Mouse (Mus musculus): ENCODE results near the gene Ncoa1. TPM values are rescaled to one million over a fixed set of nuclear protein-coding genes. Genes with fewer than 3 reads are reported as not detected.

The Ncoa1 gene
- polyA plus RNA-seq, 1 experiment, result 21.9 TPM

DNA sequence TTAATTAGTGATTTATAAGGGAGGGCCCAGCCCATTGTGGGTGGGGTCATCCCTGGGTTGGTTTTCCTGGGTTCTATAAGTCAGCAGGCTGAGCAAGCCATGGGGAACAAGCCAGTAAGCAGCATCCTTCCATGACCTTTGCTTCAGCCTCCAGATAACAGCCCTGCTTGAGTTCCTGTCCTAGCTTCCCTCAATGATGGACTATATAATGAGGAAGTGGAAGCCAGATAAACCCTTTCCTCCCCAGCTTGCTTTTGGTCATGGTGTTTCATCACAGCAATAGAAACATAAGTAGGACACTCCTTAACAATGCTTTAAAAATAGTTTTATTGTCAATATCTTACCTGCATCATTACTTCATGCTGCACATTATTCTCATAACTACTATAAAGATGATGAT is 163.2 kb downstream of the Ncoa1 start:
- H3K36me3 ChIP-seq (ENCODE audit: control insufficient read depth, insufficient read depth, low read length, poor library complexity, severe bottlenecking), result no peaks in the 10 kb centered on the region
- H3K27ac ChIP-seq (ENCODE audit: insufficient read depth, low read length), result no peak overlapping the region
- no peaks in the 10 kb centered on the region for H3K9me3 ChIP-seq (replicated peaks; ENCODE audit: control insufficient read depth, insufficient read depth, low read length, poor library complexity, severe bottlenecking)
- H3K27me3 ChIP-seq (ENCODE audit: control insufficient read depth, insufficient read depth, low read length, poor library complexity, severe bottlenecking), result no peaks in the 10 kb centered on the region
- H3K9ac ChIP-seq (ENCODE audit: low read depth, poor library complexity, severe bottlenecking), result no peak overlapping the region
- no peak for TF ChIP-seq CTCF (IDR thresholded peaks at IDR 0.05; ENCODE audit: low read depth, low read length)
- TF ChIP-seq POLR2A (IDR thresholded peaks at IDR 0.05; ENCODE audit: insufficient read depth, low read length), result no peak
- no peak for TF ChIP-seq EP300 (IDR thresholded peaks at IDR 0.05; ENCODE audit: insufficient read depth, low read depth, low read length)
- no peak overlapping the region for H3K4me3 ChIP-seq (ENCODE audit: low read depth, low read length)
- no peaks in the 10 kb centered on the region for H3K4me1 ChIP-seq (ENCODE audit: control insufficient read depth, insufficient read depth, low read length)

DNA sequence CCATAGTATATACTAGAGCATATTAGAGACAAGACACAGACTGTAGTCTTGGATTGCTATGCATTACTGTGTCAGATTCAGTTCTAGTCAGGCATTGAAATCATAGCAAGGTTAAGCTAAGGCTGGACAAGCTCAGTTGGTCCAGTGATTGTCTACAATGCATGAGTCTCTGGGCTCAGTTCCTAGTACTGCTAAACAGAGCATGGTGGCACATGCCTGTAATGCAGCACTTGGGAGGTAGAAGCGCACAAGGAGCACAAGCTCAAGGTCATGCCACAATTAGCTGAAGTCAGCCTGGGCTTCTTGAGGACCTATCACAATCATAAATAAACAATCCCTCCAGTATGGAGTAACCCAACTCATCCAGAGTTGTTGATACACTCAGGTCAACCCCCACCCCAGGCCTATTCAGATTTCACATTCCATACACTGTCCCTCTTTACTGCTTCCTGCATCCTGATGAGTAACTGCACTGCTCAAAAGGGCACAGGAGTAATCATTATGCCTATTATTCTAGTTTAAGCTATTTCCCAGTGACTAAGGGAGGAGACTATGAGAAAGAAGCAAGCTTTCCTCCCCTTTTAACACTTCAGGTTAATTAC is 170.2 kb downstream of the Ncoa1 start:
- Histone ChIP-seq H3K9me3 (replicated peaks; ENCODE audit: control insufficient read depth, insufficient read depth, low read length, poor library complexity, severe bottlenecking) (no peaks in the 10 kb centered on the region), H3K9ac (ENCODE audit: low read depth, poor library complexity, severe bottlenecking) (no peak overlapping the region), H3K27me3 (ENCODE audit: control insufficient read depth, insufficient read depth, low read length, poor library complexity, severe bottlenecking) (no peaks in the 10 kb centered on the region), H3K4me1 (ENCODE audit: control insufficient read depth, insufficient read depth, low read length) (no peaks in the 10 kb centered on the region), H3K27ac (ENCODE audit: insufficient read depth, low read length) (no peak overlapping the region), H3K36me3 (ENCODE audit: control insufficient read depth, insufficient read depth, low read length, poor library complexity, severe bottlenecking) (no peaks in the 10 kb centered on the region), H3K4me3 (ENCODE audit: low read depth, low read length) (no peak overlapping the region)
- TF ChIP-seq POLR2A (IDR thresholded peaks at IDR 0.05; ENCODE audit: insufficient read depth, low read length), result no peak
- no peak for TF ChIP-seq CTCF (IDR thresholded peaks at IDR 0.05; ENCODE audit: low read depth, low read length)
- no peak for TF ChIP-seq EP300 (IDR thresholded peaks at IDR 0.05; ENCODE audit: insufficient read depth, low read depth, low read length)

DNA sequence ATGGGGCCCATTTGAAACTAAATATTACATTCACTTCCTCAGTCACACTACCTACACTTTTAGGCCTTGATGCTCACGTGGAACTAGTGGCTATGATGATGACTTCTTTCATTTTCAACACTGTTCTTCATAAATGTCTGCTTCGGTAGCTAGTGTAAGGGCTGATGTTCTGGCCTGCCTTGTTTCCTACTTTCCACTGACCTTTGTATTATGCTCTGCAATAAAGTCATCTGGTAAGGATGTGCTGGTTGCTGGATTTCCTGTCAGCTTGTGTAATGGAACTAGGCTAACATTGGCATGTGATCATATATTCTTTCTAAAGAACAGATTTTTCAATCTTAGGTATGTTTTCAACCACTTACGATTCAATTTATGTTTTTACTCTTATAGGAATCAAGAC is 177.7 kb downstream of the Ncoa1 start:
- no peak overlapping the region for H3K27ac ChIP-seq (ENCODE audit: insufficient read depth, low read length)
- no peak for TF ChIP-seq POLR2A (IDR thresholded peaks at IDR 0.05; ENCODE audit: insufficient read depth, low read length)
- TF ChIP-seq CTCF (IDR thresholded peaks at IDR 0.05; ENCODE audit: low read depth, low read length), result no peak
- TF ChIP-seq EP300 (IDR thresholded peaks at IDR 0.05; ENCODE audit: insufficient read depth, low read depth, low read length), result no peak

DNA sequence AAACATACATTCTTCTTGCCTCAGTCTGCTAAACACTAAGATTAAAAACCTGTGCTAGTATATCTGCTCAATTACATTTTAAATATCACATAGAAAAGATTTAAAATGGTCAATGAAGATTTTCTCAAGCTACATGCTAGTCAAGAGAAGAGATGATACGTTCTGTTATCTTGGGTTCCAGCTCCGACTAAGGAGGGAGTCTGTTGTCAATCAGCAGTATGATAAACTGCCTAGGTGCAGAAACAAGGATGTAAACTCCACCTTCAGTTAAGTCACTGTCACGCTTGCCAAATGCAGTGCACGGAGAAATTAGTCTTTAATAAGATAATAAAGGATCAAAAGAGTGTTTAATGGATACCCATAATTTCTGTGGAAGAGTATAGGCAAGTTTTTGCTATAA is 178.4 kb downstream of the Ncoa1 start:
- H3K27ac ChIP-seq (ENCODE audit: insufficient read depth, low read length), result no peak overlapping the region
- TF ChIP-seq POLR2A (IDR thresholded peaks at IDR 0.05; ENCODE audit: insufficient read depth, low read length) (no peak), CTCF (IDR thresholded peaks at IDR 0.05; ENCODE audit: low read depth, low read length) (no peak), EP300 (IDR thresholded peaks at IDR 0.05; ENCODE audit: insufficient read depth, low read depth, low read length) (no peak)
- H3K9me3 ChIP-seq (replicated peaks; ENCODE audit: control insufficient read depth, insufficient read depth, low read length, poor library complexity, severe bottlenecking), result no peaks in the 10 kb centered on the region
- H3K27me3 ChIP-seq (ENCODE audit: control insufficient read depth, insufficient read depth, low read length, poor library complexity, severe bottlenecking), result no peaks in the 10 kb centered on the region
- no peak overlapping the region for H3K4me3 ChIP-seq (ENCODE audit: low read depth, low read length)
- no peaks in the 10 kb centered on the region for H3K36me3 ChIP-seq (ENCODE audit: control insufficient read depth, insufficient read depth, low read length, poor library complexity, severe bottlenecking)
- no peak overlapping the region for H3K9ac ChIP-seq (ENCODE audit: low read depth, poor library complexity, severe bottlenecking)
- peaks cover 2% of the 10 kb centered on the region for H3K4me1 ChIP-seq (ENCODE audit: control insufficient read depth, insufficient read depth, low read length)

More for the DNA sequence above, 177.7 kb downstream of the Ncoa1 start:
- Histone ChIP-seq H3K36me3 (ENCODE audit: control insufficient read depth, insufficient read depth, low read length, poor library complexity, severe bottlenecking) (no peaks in the 10 kb centered on the region), H3K9me3 (replicated peaks; ENCODE audit: control insufficient read depth, insufficient read depth, low read length, poor library complexity, severe bottlenecking) (no peaks in the 10 kb centered on the region), H3K27me3 (ENCODE audit: control insufficient read depth, insufficient read depth, low read length, poor library complexity, severe bottlenecking) (no peaks in the 10 kb centered on the region), H3K9ac (ENCODE audit: low read depth, poor library complexity, severe bottlenecking) (no peak overlapping the region), H3K4me3 (ENCODE audit: low read depth, low read length) (no peak overlapping the region), H3K4me1 (ENCODE audit: control insufficient read depth, insufficient read depth, low read length) (peaks cover 2% of the 10 kb centered on the region)

DNA sequence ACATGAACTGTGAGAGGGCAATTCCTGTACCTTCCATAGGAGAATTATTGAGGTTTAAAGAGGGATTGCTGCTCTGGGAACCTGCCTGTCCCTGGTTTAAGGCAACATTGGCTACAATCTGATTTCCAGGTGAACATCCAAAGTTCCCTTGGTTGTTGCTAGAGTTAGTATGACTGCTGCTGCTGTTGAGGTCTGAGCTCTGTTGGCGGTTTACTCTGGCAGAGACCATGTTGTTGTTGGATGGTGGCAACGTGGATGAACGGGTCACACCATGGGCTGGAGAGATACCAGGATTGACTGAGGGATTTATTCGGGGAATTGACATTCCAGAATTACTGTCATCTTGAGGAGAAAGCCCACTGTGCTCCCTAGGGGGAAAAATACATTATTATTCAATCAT is 181.1 kb downstream of the Ncoa1 start:
- no peaks in the 10 kb centered on the region for H3K36me3 ChIP-seq (ENCODE audit: control insufficient read depth, insufficient read depth, low read length, poor library complexity, severe bottlenecking)
- H3K27ac ChIP-seq (ENCODE audit: insufficient read depth, low read length), result no peak overlapping the region
- no peak overlapping the region for H3K4me3 ChIP-seq (ENCODE audit: low read depth, low read length)
- no peaks in the 10 kb centered on the region for H3K9me3 ChIP-seq (replicated peaks; ENCODE audit: control insufficient read depth, insufficient read depth, low read length, poor library complexity, severe bottlenecking)
- H3K27me3 ChIP-seq (ENCODE audit: control insufficient read depth, insufficient read depth, low read length, poor library complexity, severe bottlenecking), result no peaks in the 10 kb centered on the region
- H3K9ac ChIP-seq (ENCODE audit: low read depth, poor library complexity, severe bottlenecking), result no peak overlapping the region
- peaks cover 2% of the 10 kb centered on the region for H3K4me1 ChIP-seq (ENCODE audit: control insufficient read depth, insufficient read depth, low read length)
- no peak for TF ChIP-seq EP300 (IDR thresholded peaks at IDR 0.05; ENCODE audit: insufficient read depth, low read depth, low read length)
- TF ChIP-seq POLR2A (IDR thresholded peaks at IDR 0.05; ENCODE audit: insufficient read depth, low read length), result no peak
- TF ChIP-seq CTCF (IDR thresholded peaks at IDR 0.05; ENCODE audit: low read depth, low read length), result no peak

DNA sequence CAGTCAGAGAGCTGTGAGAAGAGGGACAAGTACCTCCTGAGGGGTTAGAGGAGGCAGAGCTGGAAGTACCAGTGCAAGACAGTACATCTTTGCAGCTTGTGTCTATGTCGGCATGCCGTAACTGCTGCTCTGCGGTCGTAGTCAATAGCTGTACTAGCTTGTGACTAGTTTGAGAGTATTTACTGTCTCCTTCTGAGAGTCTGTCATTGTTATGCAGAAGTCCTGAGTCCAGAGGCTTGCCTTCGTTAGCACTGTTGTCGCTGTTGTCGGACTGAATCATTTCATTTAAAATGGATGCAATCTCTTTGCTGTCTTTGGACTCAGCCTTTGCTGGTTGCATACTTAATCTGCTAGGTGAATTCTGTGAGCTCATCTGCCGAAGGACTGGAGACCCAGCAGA is 181.7 kb downstream of the Ncoa1 start:
- H3K27ac ChIP-seq (ENCODE audit: insufficient read depth, low read length), result no peak overlapping the region
- H3K36me3 ChIP-seq (ENCODE audit: control insufficient read depth, insufficient read depth, low read length, poor library complexity, severe bottlenecking), result no peaks in the 10 kb centered on the region
- H3K4me3 ChIP-seq (ENCODE audit: low read depth, low read length), result no peak overlapping the region
- H3K4me1 ChIP-seq (ENCODE audit: control insufficient read depth, insufficient read depth, low read length), result peaks cover 2% of the 10 kb centered on the region
- H3K9me3 ChIP-seq (replicated peaks; ENCODE audit: control insufficient read depth, insufficient read depth, low read length, poor library complexity, severe bottlenecking), result no peaks in the 10 kb centered on the region
- TF ChIP-seq EP300 (IDR thresholded peaks at IDR 0.05; ENCODE audit: insufficient read depth, low read depth, low read length) (0 out of 2 replicates have a peak, but pooled peaks have one; percentile 23), CTCF (IDR thresholded peaks at IDR 0.05; ENCODE audit: low read depth, low read length) (no peak), POLR2A (IDR thresholded peaks at IDR 0.05; ENCODE audit: insufficient read depth, low read length) (no peak)
- no peak overlapping the region for H3K9ac ChIP-seq (ENCODE audit: low read depth, poor library complexity, severe bottlenecking)
- no peaks in the 10 kb centered on the region for H3K27me3 ChIP-seq (ENCODE audit: control insufficient read depth, insufficient read depth, low read length, poor library complexity, severe bottlenecking)
